Mouse (Mus musculus): Measurements from ENCODE around the gene Camkmt.

- TF ChIP-seq CTCF (IDR thresholded peaks at IDR 0.05; ENCODE audit: extremely low read depth, insufficient read depth, insufficient read length, insufficient replicate concordance) (no peak), POLR2A (IDR thresholded peaks at IDR 0.05; ENCODE audit: low read depth, low read length) (no peak)
Observed at GRCm38 (mm10) chr17:85079276-85079675, 11.1 kb upstream of the Camkmt start.
